Mouse (Mus musculus): ENCODE measurements at regions not wholly inside any gene's neighbourhood (a gene's known extent, or its start where the extent isn't known, plus 50 kb on each side); places are given as distances from the start of the nearest gene placed in this dataset.

- Histone ChIP-seq H3K27me3 (peaks cover 7% of the 10 kb centered on the region; the same call in 1 of the 2 replicates), H3K4me1 (peaks cover 25% of the 10 kb centered on the region), H3K36me3 (ENCODE audit: poor library complexity, severe bottlenecking) (no peaks in the 10 kb centered on the region), H3K4me2 (no peak overlapping the region), H3K9ac (no peak overlapping the region), H3K4me3 (no peak overlapping the region), H3K27ac (no peak overlapping the region), H3K9me3 (replicated peaks) (no peaks in the 10 kb centered on the region)
- 64% methylated on average over 6 of the region's 6 CpGs for WGBS
- no peak for ATAC-seq
These were observed 51.5 kb upstream of the Med13 start for GRCm38 (mm10) chr11:86408686-86409579.

- H3K27me3 ChIP-seq = peaks cover 7% of the 10 kb centered on the region; the same call in 1 of the 2 replicates
- H3K36me3 ChIP-seq (ENCODE audit: poor library complexity, severe bottlenecking) = no peaks in the 10 kb centered on the region
- no peak overlapping the region for H3K4me2 ChIP-seq
- WGBS = 63% methylated on average over 10 of the region's 10 CpGs
- no peak overlapping the region for H3K9ac ChIP-seq
- H3K27ac ChIP-seq = no peak overlapping the region
- H3K4me1 ChIP-seq = peaks cover 25% of the 10 kb centered on the region
- no peaks in the 10 kb centered on the region for H3K9me3 ChIP-seq (replicated peaks)
- ATAC-seq = no peak
- no peak overlapping the region for H3K4me3 ChIP-seq
These were observed 52.2 kb upstream of the Med13 start for GRCm38 (mm10) chr11:86409580-86409947.

DNA sequence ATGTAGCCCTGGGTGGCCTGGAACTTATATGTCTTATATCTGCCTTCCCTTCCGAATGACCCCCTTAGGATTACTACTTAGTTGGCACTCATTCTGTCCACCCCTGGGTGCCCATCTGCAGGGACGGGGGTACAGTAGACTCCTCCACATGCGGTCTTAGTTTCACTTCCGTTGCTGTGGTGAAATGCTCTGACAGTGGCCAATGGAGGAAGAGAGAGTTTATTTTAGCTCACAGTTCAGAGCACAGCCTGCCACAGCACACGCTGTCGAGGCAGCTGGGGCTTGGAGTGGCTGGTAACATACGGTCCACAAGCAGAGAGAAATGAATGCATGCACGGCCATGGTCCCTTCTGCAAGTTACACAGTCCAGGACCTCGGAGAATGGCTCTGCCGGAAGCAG, 53.1 kb upstream of the Med13 start:
- Histone ChIP-seq H3K27ac (no peak overlapping the region), H3K9me3 (replicated peaks) (no peaks in the 10 kb centered on the region), H3K4me3 (no peak overlapping the region), H3K36me3 (ENCODE audit: poor library complexity, severe bottlenecking) (no peaks in the 10 kb centered on the region), H3K4me2 (no peak overlapping the region), H3K4me1 (peaks cover 25% of the 10 kb centered on the region), H3K27me3 (peaks cover 4% of the 10 kb centered on the region; the same call in 1 of the 2 replicates), H3K9ac (no peak overlapping the region)
- 85% methylated on average over 10 of the region's 10 CpGs for WGBS
- no peak for ATAC-seq

GRCm38 (mm10) chr11:86412772-86413390, 55.5 kb upstream of the Med13 start:
- Histone ChIP-seq H3K27me3 (peaks cover 4% of the 10 kb centered on the region; the same call in 1 of the 2 replicates), H3K4me3 (no peak overlapping the region), H3K27ac (peak overlapping the region; percentile 20), H3K36me3 (ENCODE audit: poor library complexity, severe bottlenecking) (no peaks in the 10 kb centered on the region), H3K9me3 (replicated peaks) (no peaks in the 10 kb centered on the region), H3K9ac (no peak overlapping the region), H3K4me2 (peak overlapping the region; percentile 10; the same call in 1 of the 2 replicates), H3K4me1 (peaks cover 40% of the 10 kb centered on the region)
- peak; percentile 73 for ATAC-seq
- WGBS = 24% methylated on average over 13 of the region's 13 CpGs

GRCm38 (mm10) chr11:86416471-86416870, 59.1 kb upstream of the Med13 start:
- Histone ChIP-seq H3K27ac (peak overlapping the region; percentile 6; the same call in 1 of the 2 replicates), H3K4me2 (no peak overlapping the region), H3K4me1 (peaks cover 31% of the 10 kb centered on the region), H3K9ac (no peak overlapping the region), H3K36me3 (ENCODE audit: poor library complexity, severe bottlenecking) (no peaks in the 10 kb centered on the region), H3K4me3 (no peak overlapping the region), H3K9me3 (replicated peaks) (0 out of 2 replicates have a peak, but pooled peaks cover 4% of the 10 kb centered on the region), H3K27me3 (peaks cover 21% of the 10 kb centered on the region)
- 25% methylated on average over 5 of the region's 5 CpGs for WGBS
- no peak for ATAC-seq

- H3K36me3 ChIP-seq (ENCODE audit: poor library complexity, severe bottlenecking) = no peaks in the 10 kb centered on the region
- WGBS = 41% methylated on average over 6 of the region's 6 CpGs
- no peak overlapping the region for H3K9ac ChIP-seq
- peaks cover 17% of the 10 kb centered on the region for H3K27me3 ChIP-seq
- H3K9me3 ChIP-seq (replicated peaks) = 0 out of 2 replicates have a peak, but pooled peaks cover 9% of the 10 kb centered on the region
- ATAC-seq = no peak
- H3K4me1 ChIP-seq = peaks cover 27% of the 10 kb centered on the region
- H3K27ac ChIP-seq = no peak overlapping the region
- no peak overlapping the region for H3K4me2 ChIP-seq
- no peak overlapping the region for H3K4me3 ChIP-seq
These were observed 59.8 kb upstream of the Med13 start for GRCm38 (mm10) chr11:86417164-86417563.

DNA sequence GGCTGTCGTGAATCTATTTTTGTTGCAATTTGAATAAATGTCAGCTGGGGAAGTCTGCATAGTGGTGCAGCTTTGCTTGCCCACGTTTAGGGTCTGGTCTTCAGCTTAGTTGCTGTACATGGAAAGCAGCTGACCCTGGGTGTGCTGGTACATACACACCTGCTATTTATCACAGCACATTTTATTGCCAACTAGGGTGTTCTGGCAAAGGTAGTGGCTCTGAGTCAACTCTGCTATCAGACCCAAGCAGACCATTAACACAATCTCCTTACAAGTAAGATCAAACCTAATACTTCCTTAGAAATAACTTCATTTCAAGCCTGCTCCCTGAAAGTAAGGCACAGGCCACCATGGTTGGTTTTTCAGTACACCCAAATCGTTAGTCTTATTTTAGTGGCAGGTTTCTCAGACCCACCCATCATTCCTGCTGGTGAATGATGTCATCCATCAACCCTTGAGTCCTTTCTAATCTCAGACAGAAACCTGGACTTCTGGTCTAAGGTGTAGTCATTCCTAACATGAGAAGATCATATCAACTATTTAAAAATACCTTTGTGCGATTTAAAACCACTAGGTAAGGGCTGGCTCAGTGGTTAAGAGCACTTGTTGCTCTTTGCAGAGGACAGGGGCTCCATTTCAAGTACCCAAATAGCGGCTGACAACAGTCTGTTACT, 62.5 kb upstream of the Med13 start:
- no peak for ATAC-seq
- WGBS = 84% methylated on average over 5 of the region's 5 CpGs
- H3K9ac ChIP-seq = no peak overlapping the region
- no peak overlapping the region for H3K4me2 ChIP-seq
- no peak overlapping the region for H3K4me3 ChIP-seq
- H3K36me3 ChIP-seq (ENCODE audit: poor library complexity, severe bottlenecking) = no peaks in the 10 kb centered on the region
- peaks cover 17% of the 10 kb centered on the region for H3K27me3 ChIP-seq
- no peak overlapping the region for H3K27ac ChIP-seq
- H3K9me3 ChIP-seq (replicated peaks) = 0 out of 2 replicates have a peak, but pooled peaks cover 9% of the 10 kb centered on the region
- H3K4me1 ChIP-seq = peaks cover 16% of the 10 kb centered on the region

DNA sequence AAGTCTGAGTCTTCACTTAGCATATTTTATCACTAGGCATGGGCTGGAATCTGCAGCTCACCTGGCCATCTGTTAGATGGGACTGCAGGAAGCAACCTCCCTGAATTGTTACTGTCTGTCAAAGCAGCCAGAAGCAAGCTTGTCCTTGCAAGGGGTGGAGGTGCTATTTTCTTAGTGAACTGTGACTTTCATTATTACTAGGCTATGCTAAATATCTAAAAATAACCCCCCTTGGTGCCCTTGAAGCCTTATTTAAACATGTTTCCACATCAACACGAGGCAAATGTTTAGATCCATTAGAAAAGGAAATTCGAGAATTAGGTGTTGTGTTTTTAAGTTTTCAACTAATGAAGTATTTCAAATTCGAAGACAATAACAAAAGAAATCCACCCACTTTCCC, 55.5 kb upstream of the Rnft1 start:
- ATAC-seq = no peak
- Histone ChIP-seq H3K4me3 (no peak overlapping the region), H3K27me3 (no peaks in the 10 kb centered on the region), H3K36me3 (ENCODE audit: poor library complexity, severe bottlenecking) (no peaks in the 10 kb centered on the region), H3K27ac (no peak overlapping the region), H3K9me3 (replicated peaks) (no peaks in the 10 kb centered on the region), H3K4me2 (no peak overlapping the region), H3K9ac (no peak overlapping the region), H3K4me1 (no peaks in the 10 kb centered on the region)
- 57% methylated on average over 3 of the region's 3 CpGs for WGBS

GRCm38 (mm10) chr11:86430287-86430686, 54.2 kb upstream of the Rnft1 start:
- no peaks in the 10 kb centered on the region for H3K36me3 ChIP-seq (ENCODE audit: poor library complexity, severe bottlenecking)
- H3K27me3 ChIP-seq = no peaks in the 10 kb centered on the region
- H3K4me3 ChIP-seq = no peak overlapping the region
- ATAC-seq = no peak
- no peak overlapping the region for H3K9ac ChIP-seq
- H3K4me2 ChIP-seq = no peak overlapping the region
- H3K27ac ChIP-seq = no peak overlapping the region
- no peaks in the 10 kb centered on the region for H3K9me3 ChIP-seq (replicated peaks)
- H3K4me1 ChIP-seq = no peaks in the 10 kb centered on the region
- WGBS = 94% methylated on average over 2 of the region's 2 CpGs

DNA sequence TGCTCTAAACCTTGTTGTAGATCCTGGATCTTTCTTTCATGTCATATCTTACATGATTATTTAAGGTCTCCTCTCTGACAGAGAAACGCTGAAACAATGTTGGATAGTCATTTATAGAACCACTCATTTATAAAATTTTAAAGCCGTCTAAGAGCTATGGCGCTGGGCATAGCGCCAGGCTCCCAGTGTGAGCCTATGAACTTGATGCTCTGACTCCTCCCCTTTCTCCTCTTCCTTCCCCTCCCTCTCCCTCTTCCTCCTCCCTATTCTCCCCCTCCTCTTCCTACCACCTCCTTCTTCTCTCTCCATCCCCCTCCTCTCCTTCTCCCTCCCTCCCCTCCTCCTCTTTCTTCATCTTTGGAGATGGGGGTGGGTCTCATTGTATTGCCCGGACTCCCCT, 52.9 kb upstream of the Rnft1 start:
- 78% methylated on average over 5 of the region's 5 CpGs for WGBS
- no peak for ATAC-seq

DNA sequence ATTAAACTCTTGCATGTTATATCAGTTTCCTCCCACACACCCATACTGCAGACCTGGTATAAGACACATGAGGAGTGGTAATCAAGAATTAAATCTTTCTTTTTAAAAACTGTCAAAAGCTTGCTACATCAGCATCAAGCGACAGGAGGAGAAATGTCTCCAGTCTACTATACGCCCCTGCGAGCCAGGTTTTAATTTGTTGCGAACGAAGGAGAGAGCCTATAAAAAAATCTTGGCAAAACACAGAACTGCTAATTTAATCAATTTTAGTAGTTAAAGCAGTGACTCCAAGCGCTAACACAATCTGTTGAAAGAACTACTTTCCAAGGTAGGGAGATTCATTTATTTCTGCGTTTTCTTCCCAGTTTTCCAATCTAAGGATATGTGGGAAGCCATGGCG, 50.4 kb upstream of the Rnft1 start:
- H3K36me3 ChIP-seq (ENCODE audit: poor library complexity, severe bottlenecking) = no peaks in the 10 kb centered on the region
- H3K4me1 ChIP-seq = 0 out of 2 replicates have a peak, but pooled peaks cover 4% of the 10 kb centered on the region
- H3K4me2 ChIP-seq = no peak overlapping the region
- ATAC-seq = peak; percentile 41; the same call in 1 of the 2 replicates
- H3K9me3 ChIP-seq (replicated peaks) = no peaks in the 10 kb centered on the region
- no peak overlapping the region for H3K27ac ChIP-seq
- no peak overlapping the region for H3K9ac ChIP-seq
- WGBS = 86% methylated on average over 8 of the region's 8 CpGs
- no peak overlapping the region for H3K4me3 ChIP-seq
- peaks cover 10% of the 10 kb centered on the region; the same call in 1 of the 2 replicates for H3K27me3 ChIP-seq

More for the DNA sequence above, 52.9 kb upstream of the Rnft1 start:
- no peak overlapping the region for H3K9ac ChIP-seq
- H3K4me3 ChIP-seq = no peak overlapping the region
- H3K4me2 ChIP-seq = no peak overlapping the region
- peaks cover 7% of the 10 kb centered on the region; the same call in 1 of the 2 replicates for H3K27me3 ChIP-seq
- no peaks in the 10 kb centered on the region for H3K36me3 ChIP-seq (ENCODE audit: poor library complexity, severe bottlenecking)
- H3K4me1 ChIP-seq = no peaks in the 10 kb centered on the region
- H3K9me3 ChIP-seq (replicated peaks) = no peaks in the 10 kb centered on the region
- H3K27ac ChIP-seq = no peak overlapping the region
